In genomic region chr14:79769618-79770017, GRCm38 (mm10) we compare ENCODE assay signal across 8 mouse cellular contexts. TPM values are rescaled to one million over a fixed set of nuclear protein-coding genes. Genes with fewer than 3 reads are reported as not detected.
DNase-seq lines count a peak whose midpoint lies in the region; ATAC-seq and TF ChIP-seq lines count a peak whose summit lies in the region.

No protein-coding gene starts in this region.

- H3K9me3 ChIP-seq in lung, embryonic 16.5 days (ENCODE audit: control insufficient read depth, low read length): no peaks in the 10 kb centered on the region

- peaks cover 20% of the 10 kb centered on the region for H3K4me1 ChIP-seq in lung, embryonic 16.5 days (replicated peaks; ENCODE audit: control insufficient read depth, insufficient read depth, low read length)

- ATAC-seq in Patski: peak; percentile 55
- ATAC-seq in hematopoietic stem cell, adult 5-6 weeks (replicated peaks in 1 of 2; ENCODE audit: insufficient read depth in 1 of 2, low FRiP score in 2 of 2, low TSS enrichment in 1 of 2, low read depth in 1 of 2, poor library complexity in 2 of 2, severe bottlenecking in 2 of 2): peak; percentile 65 to 76
- peak; percentile 57 for ATAC-seq in lung, embryonic 16.5 days (ENCODE audit: low read depth)

- under 1% methylated on average over 46 of the region's 46 CpGs for WGBS in lung, embryonic 16.5 days

- DNase-seq in Patski (ENCODE audit: low read depth, low spot score): no peak
- DNase-seq in cerebellum, adult 9-10 months: peak; percentile 48
- DNase-seq in frontal cortex, postnatal 10 days (ENCODE audit: low spot score in 2 of 2): peak; percentile 36 to 65
- DNase-seq in layer of hippocampus, postnatal 10 days (ENCODE audit: low spot score in 2 of 2): peak; percentile 76 to 86
- DNase-seq in retina, embryonic 14.5 days (ENCODE audit: low spot score): peak; percentile 84
- DNase-seq in urinary bladder, postnatal 10 days (ENCODE audit: low spot score): peak; percentile 44

- POLR2A ChIA-PET in Patski (lab: Charles Lee): no interaction called here

- no peaks in the 10 kb centered on the region for H3K36me3 ChIP-seq in lung, embryonic 16.5 days (ENCODE audit: control insufficient read depth, insufficient read depth, low read length)

- in situ Hi-C loops in Patski (cut with MboI; ENCODE audit: low pct_unique_long_range_greater_than_20kb): loop anchor here (10.0 kb wide), 1 partner anchor 445 kb away; no protein-coding TSS in a partner anchor

- no peak for TF ChIP-seq CTCF in Patski (IDR thresholded peaks at IDR 0.05)

- peaks cover 72% of the 10 kb centered on the region for H3K27me3 ChIP-seq in Patski
- peaks cover 78% of the 10 kb centered on the region for H3K27me3 ChIP-seq in lung, embryonic 16.5 days (ENCODE audit: control insufficient read depth, insufficient read depth, low read depth, low read length)

- H3K27ac ChIP-seq in lung, embryonic 16.5 days (ENCODE audit: low read length): no peak overlapping the region

- H3K4me2 ChIP-seq in lung, embryonic 16.5 days (ENCODE audit: low read depth, low read length): peak overlapping the region; percentile 61

- H3K9ac ChIP-seq in lung, embryonic 16.5 days (ENCODE audit: low read length): no peak overlapping the region

- CTCF ChIA-PET in Patski (lab: Charles Lee): no interaction called here

- H3K4me3 ChIP-seq in lung, embryonic 16.5 days (ENCODE audit: low read length): peak overlapping the region; percentile 44

RNA-seq across cellular contexts. Expression of gene Pcdh8, which starts 1.5 kb away (rescaled TPM):
- polyA plus RNA-seq in Patski (2021): 0.50 TPM
- total RNA-seq in hematopoietic stem cell, adult 5-6 weeks (2017): not detected in 2 replicates
- total RNA-seq in layer of hippocampus, postnatal 10 days (2021): 10 to 100 TPM; 74.9 to 78.2 TPM
- polyA plus RNA-seq in lung, embryonic 16.5 days (2015; fragmentation: Nextera tagmentation; extraction: Ambion mirVana): 0.26 TPM in 1 of 2 replicates, not detected in the other

Comparison
In these comparisons a context has a peak if more than half of its experiments do, and no peak if none do; other contexts are left out.
1. RNA of gene Pcdh8, which starts 1.5 kb away (total RNA-seq): 74.9 to 78.2 TPM in layer of hippocampus, postnatal 10 days; not detected in hematopoietic stem cell, adult 5-6 weeks; every median in the first group is over 10 times any median in the second.
2. Peak in every context shown above with its lines, with median percentiles within 50 percentile points of each other: ATAC-seq.